Mouse (Mus musculus) limb, embryonic 10.5 days (tissue): ENCODE measurements around the gene Spsb2. TPM values are rescaled to one million over a fixed set of nuclear protein-coding genes. Genes with fewer than 3 reads are reported as not detected.

Experiments used
- DNase-seq: peaks from one replicate; pipeline ENCODE4 v3.0.0-alpha.2; 2017; ENCODE audit warnings: low spot score
- H3K27ac ChIP-seq: fragments of 300-500 bp; sonication (generic); 2 replicates; pipeline ENCODE4 v1.5.1; 2016; ENCODE audit warnings: mild to moderate bottlenecking
- H3K27me3 ChIP-seq: fragments of 300-500 bp; sonication (generic); 2 replicates; pipeline ENCODE4 v1.6.1; 2016; ENCODE audit warnings: low read depth, mild to moderate bottlenecking; ENCODE audit not compliant: poor library complexity, severe bottlenecking
- H3K36me3 ChIP-seq: fragments of 300-500 bp; sonication (generic); 2 replicates; pipeline ENCODE4 v1.6.1; 2016; ENCODE audit warnings: mild to moderate bottlenecking, moderate library complexity
- H3K4me1 ChIP-seq: fragments of 300-500 bp; sonication (generic); 2 replicates; pipeline ENCODE4 v1.6.1; 2016
- H3K4me3 ChIP-seq: fragments of 300-500 bp; sonication (generic); 2 replicates; pipeline ENCODE4 v1.5.1; 2016; ENCODE audit warnings: mild to moderate bottlenecking, moderate library complexity
- H3K9me3 ChIP-seq: fragments of 300-500 bp; sonication (generic); replicated peaks from 2 replicates; pipeline ENCODE4 v1.6.1; 2016; ENCODE audit warnings: mild to moderate bottlenecking
- WGBS: fragments of 180-500 bp; shearing (Covaris S2); methylation state at CpG from one replicate; pipeline ENCODE4 v1.1.7; 2016; 5-methylcytosine and 5-hydroxymethylcytosine counted together
- polyA plus RNA-seq: library from polyadenylated mRNA; unstranded; fragments of >200 nt; fragmentation: Nextera tagmentation; extraction: Ambion mirVana; gene quantifications from 2 replicates; pipeline ENCODE4 v1.2.1, GENCODE M21; 2016

Spsb2 gene
- polyA plus RNA-seq, 1 experiment from 2014 or later = 6.9 TPM

GRCm38 (mm10) chr6:124813933-124814332 lies 5.5 kb downstream of the Spsb2 start, which contains the start of gene Tpi1:
Gene Tpi1 (minus strand): TSS chr6:124814296.
- H3K4me1 ChIP-seq = peaks cover 46% of the 10 kb centered on the region
- H3K27me3 ChIP-seq = no peaks in the 10 kb centered on the region
- peak within 1 kb of the TSS; percentile 69 for H3K4me3 ChIP-seq
- H3K36me3 ChIP-seq = peaks cover 75% of the 10 kb centered on the region
- peak within 1 kb of the TSS; percentile 95 for H3K27ac ChIP-seq
- under 1% methylated on average over 22 of the region's 22 CpGs for WGBS
- peak; percentile 87 for DNase-seq
- no peaks in the 10 kb centered on the region for H3K9me3 ChIP-seq

GRCm38 (mm10) chr6:124814448-124814847 lies 6.0 kb downstream of the Spsb2 start:
- Histone ChIP-seq H3K4me3 (peak overlapping the region; percentile 69), H3K9me3 (no peaks in the 10 kb centered on the region), H3K36me3 (peaks cover 80% of the 10 kb centered on the region), H3K27ac (peak overlapping the region; percentile 95), H3K4me1 (peaks cover 41% of the 10 kb centered on the region), H3K27me3 (no peaks in the 10 kb centered on the region)
- peak; percentile 50 for DNase-seq
- WGBS = 36% methylated on average over 8 of the region's 8 CpGs

GRCm38 (mm10) chr6:124814858-124815774 lies 6.7 kb downstream of the Spsb2 start:
- DNase-seq = no peak
- no peaks in the 10 kb centered on the region for H3K27me3 ChIP-seq
- peak overlapping the region; percentile 95 for H3K27ac ChIP-seq
- peaks cover 34% of the 10 kb centered on the region for H3K4me1 ChIP-seq
- WGBS = 85% methylated on average over 9 of the region's 9 CpGs
- no peaks in the 10 kb centered on the region for H3K9me3 ChIP-seq
- H3K4me3 ChIP-seq = peak overlapping the region; percentile 69; the same call in 1 of the 2 replicates
- H3K36me3 ChIP-seq = peaks cover 83% of the 10 kb centered on the region

- Histone ChIP-seq H3K27me3 (no peaks in the 10 kb centered on the region), H3K36me3 (peaks cover 83% of the 10 kb centered on the region), H3K4me1 (peaks cover 31% of the 10 kb centered on the region), H3K9me3 (no peaks in the 10 kb centered on the region), H3K4me3 (no peak overlapping the region), H3K27ac (no peak overlapping the region)
- DNase-seq = no peak
- 92% methylated on average over 4 of the region's 4 CpGs for WGBS
Measured at GRCm38 (mm10) chr6:124816611-124817010, 8.2 kb downstream of the Spsb2 start.

- Histone ChIP-seq H3K4me3 (no peak overlapping the region), H3K27me3 (no peaks in the 10 kb centered on the region), H3K36me3 (peaks cover 83% of the 10 kb centered on the region), H3K4me1 (peaks cover 26% of the 10 kb centered on the region), H3K9me3 (no peaks in the 10 kb centered on the region), H3K27ac (no peak overlapping the region)
- 95% methylated on average over 11 of the region's 11 CpGs for WGBS
- DNase-seq = no peak
Measured at GRCm38 (mm10) chr6:124817125-124817524, 8.7 kb downstream of the Spsb2 start.

- Histone ChIP-seq H3K27ac (no peak overlapping the region), H3K4me3 (no peak overlapping the region), H3K36me3 (peaks cover 83% of the 10 kb centered on the region), H3K27me3 (no peaks in the 10 kb centered on the region), H3K9me3 (no peaks in the 10 kb centered on the region), H3K4me1 (peaks cover 22% of the 10 kb centered on the region)
- no peak for DNase-seq
- WGBS = 98% methylated on average over 8 of the region's 8 CpGs
Measured at GRCm38 (mm10) chr6:124817563-124817962, 9.1 kb downstream of the Spsb2 start.

GRCm38 (mm10) chr6:124817971-124818370 lies 9.5 kb downstream of the Spsb2 start:
- Histone ChIP-seq H3K4me3 (no peak overlapping the region), H3K4me1 (peaks cover 18% of the 10 kb centered on the region), H3K36me3 (peaks cover 84% of the 10 kb centered on the region), H3K27ac (no peak overlapping the region), H3K27me3 (no peaks in the 10 kb centered on the region), H3K9me3 (no peaks in the 10 kb centered on the region)
- no peak for DNase-seq
- WGBS = 89% methylated on average over 8 of the region's 8 CpGs

GRCm38 (mm10) chr6:124820891-124821290 lies 12.4 kb downstream of the Spsb2 start:
- Histone ChIP-seq H3K36me3 (peaks cover 100% of the 10 kb centered on the region), H3K4me1 (no peaks in the 10 kb centered on the region), H3K27me3 (no peaks in the 10 kb centered on the region), H3K4me3 (no peak overlapping the region), H3K9me3 (no peaks in the 10 kb centered on the region), H3K27ac (no peak overlapping the region)
- WGBS = 94% methylated on average over 5 of the region's 5 CpGs
- no peak for DNase-seq

- H3K36me3 ChIP-seq = peaks cover 99% of the 10 kb centered on the region
- 98% methylated on average over 4 of the region's 4 CpGs for whole genome bisulfite sequencing
Measured at GRCm38 (mm10) chr6:124822049-124822448, 13.6 kb downstream of the Spsb2 start.

GRCm38 (mm10) chr6:124828101-124828592 lies 19.7 kb downstream of the Spsb2 start:
- Histone ChIP-seq H3K9me3 (no peaks in the 10 kb centered on the region), H3K36me3 (peaks cover 64% of the 10 kb centered on the region), H3K27ac (peak overlapping the region; percentile 90), H3K4me3 (peak overlapping the region; percentile 80), H3K4me1 (peaks cover 30% of the 10 kb centered on the region), H3K27me3 (no peaks in the 10 kb centered on the region)
- peak; percentile 53 for DNase-seq
- WGBS = 25% methylated on average over 10 of the region's 10 CpGs

More at GRCm38 (mm10) chr6:124822049-124822448, 13.6 kb downstream of the Spsb2 start:
- Histone ChIP-seq H3K4me1 (no peaks in the 10 kb centered on the region), H3K27me3 (no peaks in the 10 kb centered on the region), H3K27ac (no peak overlapping the region), H3K4me3 (no peak overlapping the region), H3K9me3 (no peaks in the 10 kb centered on the region)
- no peak for DNase-seq

GRCm38 (mm10) chr6:124828868-124829798 lies 20.7 kb downstream of the Spsb2 start, which contains the start of the genes Usp5 and Cdca3:
Gene Usp5 (minus strand): TSS chr6:124829484.
Gene Cdca3 (plus strand): TSS chr6:124829547.
- no peaks in the 10 kb centered on the region for H3K9me3 ChIP-seq
- peak within 1 kb of the TSS; percentile 80 for H3K4me3 ChIP-seq
- under 1% methylated on average over 55 of the region's 55 CpGs for WGBS
- peak; percentile 96 for DNase-seq
- H3K27me3 ChIP-seq = no peaks in the 10 kb centered on the region
- H3K4me1 ChIP-seq = peaks cover 34% of the 10 kb centered on the region
- H3K27ac ChIP-seq = peak within 1 kb of the TSS; percentile 90
- peaks cover 64% of the 10 kb centered on the region for H3K36me3 ChIP-seq
